Mouse (Mus musculus) neural tube, embryonic 13.5 days (tissue): Measurements from ENCODE around the gene Nol10. TPM values are rescaled to one million over a fixed set of nuclear protein-coding genes. Genes with fewer than 3 reads are reported as not detected.

Source experiments
- ATAC-seq: fragments of 200-750 bp; cut with Nextera tagmentation; 2 replicates; pipeline ENCODE4 v1.8.0; 2017; ENCODE audit warnings: low read depth, mild to moderate bottlenecking, moderate TSS enrichment, moderate library complexity
- H3K27ac ChIP-seq: fragments of 300-500 bp; sonication (generic); replicated peaks from 2 replicates; pipeline ENCODE4 v1.5.1; 2015; ENCODE audit warnings: moderate library complexity, mild to moderate bottlenecking, inconsistent platforms
- H3K27me3 ChIP-seq: fragments of 300-500 bp; sonication (generic); 2 replicates; pipeline ENCODE4 v1.6.1; 2015; ENCODE audit warnings: mild to moderate bottlenecking, inconsistent platforms
- H3K36me3 ChIP-seq: fragments of 300-500 bp; sonication (generic); 2 replicates; pipeline ENCODE4 v1.6.1; 2015; ENCODE audit warnings: mild to moderate bottlenecking, inconsistent platforms
- H3K4me1 ChIP-seq: fragments of 300-500 bp; sonication (generic); replicated peaks from 2 replicates; pipeline ENCODE4 v1.6.1; 2015; ENCODE audit warnings: inconsistent platforms
- H3K4me2 ChIP-seq: fragments of 300-500 bp; sonication (generic); 2 replicates; pipeline ENCODE4 v1.6.1; 2015; ENCODE audit warnings: inconsistent platforms, mild to moderate bottlenecking, moderate library complexity
- H3K4me3 ChIP-seq: fragments of 300-500 bp; sonication (generic); 2 replicates; pipeline ENCODE4 v1.5.1; 2015; ENCODE audit warnings: mild to moderate bottlenecking, inconsistent platforms
- H3K9ac ChIP-seq: fragments of 300-500 bp; sonication (generic); 2 replicates; pipeline ENCODE4 v1.6.1; 2015; ENCODE audit warnings: moderate library complexity, mild to moderate bottlenecking, inconsistent platforms
- H3K9me3 ChIP-seq: fragments of 300-500 bp; sonication (generic); 2 replicates; pipeline ENCODE4 v1.6.1; 2016; ENCODE audit warnings: inconsistent platforms
- WGBS: fragments of 180-500 bp; shearing (Covaris S2); methylation state at CpG from one replicate; pipeline ENCODE4 v1.1.7; 2015; 5-methylcytosine and 5-hydroxymethylcytosine counted together
- microRNA-seq: library from miRNA; unstranded; fragments of <30 nt; microRNA quantifications from one replicate; pipeline ENCODE4, GENCODE M21; 2016
- polyA plus RNA-seq: library from polyadenylated mRNA; unstranded; fragments of >200 nt; fragmentation: Nextera tagmentation; extraction: Ambion mirVana; gene quantifications from 2 replicates; pipeline ENCODE4 v1.2.1, GENCODE M21; 2015

Gene Nol10
- polyA plus RNA-seq, 1 experiment from 2014 or later = 21.9 TPM

GRCm38 (mm10) chr12:17471405-17471804 lies 123.1 kb downstream of the Nol10 start:
- H3K4me2 ChIP-seq = no peak overlapping the region
- no peaks in the 10 kb centered on the region for H3K4me1 ChIP-seq
- no peak overlapping the region for H3K4me3 ChIP-seq
- H3K9me3 ChIP-seq = no peaks in the 10 kb centered on the region
- no peak overlapping the region for H3K9ac ChIP-seq
- no peaks in the 10 kb centered on the region for H3K36me3 ChIP-seq
- WGBS = 100% methylated on average over 1 of the region's 1 CpGs
- no peak for ATAC-seq
- no peaks in the 10 kb centered on the region for H3K27me3 ChIP-seq
- no peak overlapping the region for H3K27ac ChIP-seq

- 92% methylated on average over 3 of the region's 3 CpGs for WGBS
- ATAC-seq = no peak
- no peaks in the 10 kb centered on the region for H3K4me1 ChIP-seq
- H3K36me3 ChIP-seq = no peaks in the 10 kb centered on the region
- H3K4me3 ChIP-seq = no peak overlapping the region
- no peak overlapping the region for H3K27ac ChIP-seq
- H3K9ac ChIP-seq = no peak overlapping the region
- no peaks in the 10 kb centered on the region for H3K9me3 ChIP-seq
- no peaks in the 10 kb centered on the region for H3K27me3 ChIP-seq
- no peak overlapping the region for H3K4me2 ChIP-seq
Observed at GRCm38 (mm10) chr12:17473128-17473527, 124.9 kb downstream of the Nol10 start.

GRCm38 (mm10) chr12:17473862-17474261 lies 125.6 kb downstream of the Nol10 start:
- 93% methylated on average over 3 of the region's 3 CpGs for whole genome bisulfite sequencing
- no peak overlapping the region for H3K4me2 ChIP-seq
- H3K4me1 ChIP-seq = no peaks in the 10 kb centered on the region
- no peak overlapping the region for H3K4me3 ChIP-seq
- ATAC-seq = no peak
- H3K9me3 ChIP-seq = no peaks in the 10 kb centered on the region
- H3K36me3 ChIP-seq = no peaks in the 10 kb centered on the region
- H3K9ac ChIP-seq = no peak overlapping the region
- H3K27me3 ChIP-seq = no peaks in the 10 kb centered on the region
- no peak overlapping the region for H3K27ac ChIP-seq

- Histone ChIP-seq H3K4me1 (no peaks in the 10 kb centered on the region), H3K27me3 (no peaks in the 10 kb centered on the region), H3K9ac (no peak overlapping the region), H3K36me3 (no peaks in the 10 kb centered on the region), H3K27ac (no peak overlapping the region), H3K4me2 (no peak overlapping the region), H3K9me3 (no peaks in the 10 kb centered on the region), H3K4me3 (no peak overlapping the region)
- 64% methylated on average over 4 of the region's 4 CpGs for WGBS
- no peak for ATAC-seq
Observed at GRCm38 (mm10) chr12:17474681-17475080, 126.4 kb downstream of the Nol10 start.

GRCm38 (mm10) chr12:17475146-17475545 lies 126.9 kb downstream of the Nol10 start:
- no peaks in the 10 kb centered on the region for H3K27me3 ChIP-seq
- H3K9me3 ChIP-seq = no peaks in the 10 kb centered on the region
- 87% methylated on average over 4 of the region's 4 CpGs for WGBS

GRCm38 (mm10) chr12:17478196-17478595 lies 129.9 kb downstream of the Nol10 start:
- Histone ChIP-seq H3K27ac (no peak overlapping the region), H3K9ac (no peak overlapping the region), H3K27me3 (no peaks in the 10 kb centered on the region), H3K9me3 (no peaks in the 10 kb centered on the region; the same call in 1 of the 2 replicates), H3K4me1 (no peaks in the 10 kb centered on the region), H3K36me3 (no peaks in the 10 kb centered on the region), H3K4me2 (no peak overlapping the region), H3K4me3 (no peak overlapping the region)
- ATAC-seq = no peak
- WGBS = 85% methylated on average over 12 of the region's 12 CpGs

More at GRCm38 (mm10) chr12:17475146-17475545, 126.9 kb downstream of the Nol10 start:
- Histone ChIP-seq H3K27ac (no peak overlapping the region), H3K4me3 (no peak overlapping the region), H3K4me2 (no peak overlapping the region), H3K9ac (no peak overlapping the region), H3K36me3 (no peaks in the 10 kb centered on the region), H3K4me1 (no peaks in the 10 kb centered on the region)
- no peak for ATAC-seq

GRCm38 (mm10) chr12:17478856-17479255 lies 130.6 kb downstream of the Nol10 start:
- no peaks in the 10 kb centered on the region for H3K36me3 ChIP-seq
- no peak overlapping the region for H3K4me3 ChIP-seq
- no peaks in the 10 kb centered on the region for H3K4me1 ChIP-seq
- no peak overlapping the region for H3K4me2 ChIP-seq
- 92% methylated on average over 2 of the region's 2 CpGs for WGBS
- H3K27ac ChIP-seq = no peak overlapping the region
- no peak overlapping the region for H3K9ac ChIP-seq
- no peaks in the 10 kb centered on the region; the same call in 1 of the 2 replicates for H3K9me3 ChIP-seq
- no peak for ATAC-seq
- H3K27me3 ChIP-seq = no peaks in the 10 kb centered on the region

Small RNA genes within 50 kb of the gene (microRNA-seq; reads per million reads assigned to microRNA genes)
- gene Mir3066 = 15.4 reads per million, percentile 32 among the genes with 10 or more reads in this experiment

Other genes with a start within 250 kb of the Nol10 start
- gene Kcnf1, start 171.6 kb upstream of the Nol10 start, polyA plus RNA-seq = 1.4 and 1.8 TPM in 2 replicates
- gene Pdia6, start 81.9 kb upstream of the Nol10 start, polyA plus RNA-seq = 328 and 380 TPM in 2 replicates
- gene Atp6v1c2, start 19.1 kb upstream of the Nol10 start, polyA plus RNA-seq = 0.32 and 0.83 TPM in 2 replicates
- 133 and 157 TPM in 2 replicates for gene Odc1, start 196.3 kb downstream of the Nol10 start, polyA plus RNA-seq